Mouse (Mus musculus): ENCODE measurements around the gene Il1rl2.

DNA sequence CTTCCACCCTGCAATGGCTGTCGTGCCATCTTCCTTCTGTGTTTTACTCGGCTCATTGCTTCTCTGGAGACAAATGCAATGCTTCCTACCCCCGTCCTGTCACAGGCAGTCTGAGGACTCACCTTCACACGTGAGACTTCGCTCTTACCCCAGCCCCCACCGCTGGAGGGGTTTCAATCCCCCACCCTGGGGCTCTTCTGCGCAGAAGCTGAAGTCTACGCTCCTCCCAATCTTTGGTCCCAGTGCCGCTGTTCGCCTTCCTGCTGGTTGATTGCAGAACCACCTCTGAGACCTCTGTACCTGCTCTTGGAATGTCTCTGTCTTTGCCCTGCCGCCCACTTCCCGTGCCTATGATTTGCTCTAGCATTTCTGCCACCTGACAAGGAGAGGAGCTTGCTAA, 10.4 kb upstream of the Il1rl2 start:
- TF ChIP-seq POLR2A (IDR thresholded peaks at IDR 0.05; ENCODE audit: extremely low read depth, insufficient read depth, low read length) = no peak
- no peak for TF ChIP-seq CTCF (IDR thresholded peaks at IDR 0.05; ENCODE audit: low read depth, low read length)
